Mouse (Mus musculus) skeletal muscle tissue, adult 2 months (tissue): ENCODE results near the gene Neo1.

Source experiments
- DNase-seq: peaks from one replicate; pipeline ENCODE4 v3.0.0-alpha.2; 2012; ENCODE audit warnings: low read depth, low spot score

Gene Neo1

GRCm38 (mm10) chr9:59036159-59036731, at the start of gene Neo1:
Gene Neo1 (minus strand): TSS chr9:59036441.
- DNase-seq = peak; percentile 84

GRCm38 (mm10) chr9:59075632-59076031, 39.4 kb upstream of the Neo1 start:
- DNase-seq = no peak

- DNase-seq = no peak
These were observed 37.6 kb upstream of the Neo1 start for GRCm38 (mm10) chr9:59073887-59074286.

GRCm38 (mm10) chr9:59072076-59072777, 36.0 kb upstream of the Neo1 start:
- no peak for DNase-seq

- DNase-seq = peak; percentile 34
These were observed 35.2 kb upstream of the Neo1 start for GRCm38 (mm10) chr9:59071220-59071977.

GRCm38 (mm10) chr9:59070216-59070615, 34.0 kb upstream of the Neo1 start:
- DNase-seq = no peak

- DNase-seq = peak; percentile 39
These were observed 29.5 kb upstream of the Neo1 start for GRCm38 (mm10) chr9:59065616-59066301.

- DNase-seq = no peak
These were observed 26.2 kb upstream of the Neo1 start for GRCm38 (mm10) chr9:59062409-59062808.

- DNase-seq = no peak
These were observed 23.9 kb upstream of the Neo1 start for GRCm38 (mm10) chr9:59060026-59060605.

GRCm38 (mm10) chr9:59059158-59059557, 22.9 kb upstream of the Neo1 start:
- no peak for DNase-seq

- no peak for DNase-seq
These were observed 21.8 kb upstream of the Neo1 start for GRCm38 (mm10) chr9:59058060-59058459.

- DNase-seq = peak; percentile 21
These were observed 20.0 kb upstream of the Neo1 start for GRCm38 (mm10) chr9:59056281-59056680.

GRCm38 (mm10) chr9:59041805-59042204, 5.6 kb upstream of the Neo1 start:
- DNase-seq = no peak

- peak; percentile 7 for DNase-seq
These were observed 596 bp upstream of the Neo1 start for GRCm38 (mm10) chr9:59036732-59037341.

GRCm38 (mm10) chr9:59035342-59036158, 691 bp downstream of the Neo1 start:
- DNase-seq = peak; percentile 24

GRCm38 (mm10) chr9:59034836-59035235, 1.4 kb downstream of the Neo1 start:
- peak; percentile 17 for DNase-seq

- DNase-seq = no peak
These were observed 2.7 kb downstream of the Neo1 start for GRCm38 (mm10) chr9:59033492-59033891.

- DNase-seq = no peak
These were observed 11.9 kb downstream of the Neo1 start for GRCm38 (mm10) chr9:59024245-59024844.

GRCm38 (mm10) chr9:59016060-59016719, 20.1 kb downstream of the Neo1 start:
- no peak for DNase-seq
